In the genomic region with DNA sequence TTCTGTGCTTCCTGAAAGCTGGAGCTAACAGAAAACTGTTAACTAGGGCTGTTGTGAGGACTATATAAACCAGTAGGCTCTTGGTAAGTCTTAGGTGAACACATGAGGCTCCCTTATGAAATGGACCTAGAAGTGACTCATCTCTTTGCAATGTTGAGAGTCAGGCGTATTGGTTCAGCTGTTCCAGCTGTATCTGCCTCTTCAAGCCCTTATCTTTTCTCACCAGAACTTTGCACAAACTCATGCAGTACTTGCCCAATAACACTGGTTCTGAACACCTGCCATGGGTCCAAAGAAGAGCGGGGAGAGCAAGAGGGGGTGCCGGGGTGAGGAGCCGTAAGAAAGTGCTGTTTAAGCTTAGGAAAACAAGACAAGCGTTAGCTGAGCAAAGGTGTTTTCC, we compare ENCODE assay signal across 13 mouse cellular contexts. TPM values are rescaled to one million over a fixed set of nuclear protein-coding genes. Genes with fewer than 3 reads are reported as not detected.
DNase-seq lines count a peak whose midpoint lies in the region; ATAC-seq and TF ChIP-seq lines count a peak whose summit lies in the region.
"Had no signal": no experiment of that assay in that cellular context is flagged by ENCODE, and none has a peak within 500 bp of the region (broad histone marks: within the 10 kb centered on the region; RNA-seq: fewer than 3 reads in every experiment).

No protein-coding gene starts in this region.

- H3K9ac ChIP-seq in heart, embryonic 13.5 days = no peak overlapping the region; the same call in 1 of the 2 replicates
- H3K9ac ChIP-seq in liver, postnatal 0 days (replicated peaks) = peak overlapping the region; percentile 9
- H3K9ac ChIP-seq: embryonic facial prominence, embryonic 13.5 days had no signal

- peak overlapping the region; percentile 43 for H3K27ac ChIP-seq in heart, embryonic 13.5 days (replicated peaks)
- H3K27ac ChIP-seq in embryonic fibroblast, embryonic 13.5 days (ENCODE audit: insufficient read depth, low read length) = peak overlapping the region; percentile 74
- peak overlapping the region; percentile 93 for H3K27ac ChIP-seq in liver, postnatal 0 days (ENCODE audit: low read depth)
- H3K27ac ChIP-seq: embryonic facial prominence, embryonic 13.5 days; hindbrain, embryonic 13.5 days had no signal

- H3K27me3 ChIP-seq in heart, embryonic 13.5 days (replicated peaks) = no peaks in the 10 kb centered on the region
- peaks cover 6% of the 10 kb centered on the region for H3K27me3 ChIP-seq in G1E (ENCODE audit: insufficient read depth, low read length)
- no peaks in the 10 kb centered on the region for H3K27me3 ChIP-seq in liver, postnatal 0 days (ENCODE audit: insufficient read depth, low read length)
- H3K27me3 ChIP-seq: embryonic facial prominence, embryonic 13.5 days; hindbrain, embryonic 13.5 days had no signal

- WGBS in heart, embryonic 13.5 days = 67% methylated on average over 5 of the region's 5 CpGs
- 62% methylated on average over 5 of the region's 5 CpGs for WGBS in liver, postnatal 0 days (ENCODE audit: insufficient replicate concordance)

- H3K36me3 ChIP-seq in heart, embryonic 13.5 days = no peaks in the 10 kb centered on the region
- H3K36me3 ChIP-seq in G1E (replicated peaks) = peaks cover 10% of the 10 kb centered on the region
- no peaks in the 10 kb centered on the region for H3K36me3 ChIP-seq in liver, postnatal 0 days (replicated peaks; ENCODE audit: insufficient read depth, low read length)
- H3K36me3 ChIP-seq: embryonic facial prominence, embryonic 13.5 days; hindbrain, embryonic 13.5 days had no signal

- peaks cover 35% of the 10 kb centered on the region for H3K4me1 ChIP-seq in heart, embryonic 13.5 days
- H3K4me1 ChIP-seq in G1E (ENCODE audit: insufficient read depth, low read depth, low read length) = peaks cover 46% of the 10 kb centered on the region
- peaks cover 19% of the 10 kb centered on the region for H3K4me1 ChIP-seq in embryonic fibroblast, embryonic 13.5 days (ENCODE audit: control insufficient read depth, insufficient read depth, low read length)
- H3K4me1 ChIP-seq in liver, postnatal 0 days (ENCODE audit: insufficient read depth) = peaks cover 38% of the 10 kb centered on the region

- H3K9me3 ChIP-seq in heart, embryonic 13.5 days = no peaks in the 10 kb centered on the region
- H3K9me3 ChIP-seq in G1E (replicated peaks) = no peaks in the 10 kb centered on the region
- no peaks in the 10 kb centered on the region for H3K9me3 ChIP-seq in liver, postnatal 0 days (ENCODE audit: low read length)
- H3K9me3 ChIP-seq: embryonic facial prominence, embryonic 13.5 days; hindbrain, embryonic 13.5 days had no signal

- DNase-seq in heart, adult 8-10 months (ENCODE audit: low spot score) = no peak
- DNase-seq in G1E (ENCODE audit: low spot score) = peak; percentile 37
- no peak for DNase-seq in liver, postnatal 0 days
- no peak for DNase-seq in embryo, embryonic 10 days (ENCODE audit: low spot score)
- no peak for DNase-seq in layer of hippocampus, adult 8-10 months (ENCODE audit: low spot score in 2 of 2)
- DNase-seq: cerebellum, adult 18-20 months; right cerebral cortex, postnatal 25 days; thymus, adult 18-20 months had no signal

- peak; percentile 88 for TF ChIP-seq EP300 in liver, postnatal 0 days (IDR thresholded peaks at IDR 0.05; ENCODE audit: low read depth)

- no peak overlapping the region for H3K4me2 ChIP-seq in heart, embryonic 13.5 days
- H3K4me2 ChIP-seq in liver, postnatal 0 days (ENCODE audit: low read depth, low read length) = peak overlapping the region; percentile 54

- H3K4me3 ChIP-seq in heart, embryonic 13.5 days = no peak overlapping the region
- no peak overlapping the region for H3K4me3 ChIP-seq in G1E (ENCODE audit: low read depth, low read length)
- H3K4me3 ChIP-seq in embryonic fibroblast, embryonic 13.5 days (ENCODE audit: insufficient read depth, low read length) = no peak overlapping the region
- no peak overlapping the region for H3K4me3 ChIP-seq in liver, postnatal 0 days (ENCODE audit: low read depth, low read length)
- H3K4me3 ChIP-seq: embryonic facial prominence, embryonic 13.5 days had no signal

- no peak for ATAC-seq in heart, embryonic 13.5 days (ENCODE audit: extremely low read depth, insufficient number of reproducible peaks, low FRiP score, low TSS enrichment)
- ATAC-seq in G1E (ENCODE audit: extremely low read depth, insufficient number of reproducible peaks, low FRiP score, poor library complexity, severe bottlenecking) = peak; percentile 58
- peak; percentile 32 for ATAC-seq in liver, postnatal 0 days
- ATAC-seq: midbrain, embryonic 16.5 days had no signal

- TF ChIP-seq CTCF in G1E (IDR thresholded peaks at IDR 0.05; ENCODE audit: low read depth, low read length) = no peak
- TF ChIP-seq CTCF in embryonic fibroblast, embryonic 13.5 days (IDR thresholded peaks at IDR 0.05; ENCODE audit: borderline replicate concordance, insufficient read depth, low read length) = no peak
- no peak for TF ChIP-seq CTCF in liver, postnatal 0 days (IDR thresholded peaks at IDR 0.05; ENCODE audit: low read depth)

- no peak for TF ChIP-seq POLR2A in embryonic fibroblast, embryonic 13.5 days (IDR thresholded peaks at IDR 0.05; ENCODE audit: low read depth, low read length)

RNA-seq across cellular contexts. Expression of a gene that starts 1.9 kb away (rescaled TPM):
- 61.2 and 64.8 TPM in 2 replicates for polyA plus RNA-seq in heart, embryonic 13.5 days (2015; fragmentation: Nextera tagmentation; extraction: Ambion mirVana)
- total RNA-seq in heart, adult 8-10 months (2022) = 10 to 100 TPM; 39.6 to 52.2 (median 45.2) TPM
- total RNA-seq in G1E (2014; fragmentation: Nextera tagmentation) = 85.6 and 90.7 TPM in 2 replicates
- total RNA-seq in G1E (2017) = 52.9 and 61.3 TPM in 2 replicates
- polyA plus RNA-seq in G1E (2012) = 11.9 and 16.6 TPM in 2 replicates
- polyA plus RNA-seq in embryonic fibroblast, embryonic 13.5 days (2011; ENCODE audit: insufficient read length, low read depth, missing spikeins) = 59.0 and 71.7 TPM in 2 replicates
- polyA plus RNA-seq in liver, postnatal 0 days (2015; fragmentation: Nextera tagmentation; extraction: Ambion mirVana) = 49.1 and 53.0 TPM in 2 replicates
- total RNA-seq in layer of hippocampus, adult 8-10 months (2022) = 10 to 100 TPM; 48.0 to 48.9 (median 48.6) TPM

RNA-seq across cellular contexts. Expression of a gene that starts 49.9 kb away (rescaled TPM):
- 12.6 and 15.9 TPM in 2 replicates for polyA plus RNA-seq in heart, embryonic 13.5 days (2015; fragmentation: Nextera tagmentation; extraction: Ambion mirVana)
- total RNA-seq in heart, adult 8-10 months (2022) = 10 to 100 TPM; 15.5 to 20.3 (median 19.3) TPM
- total RNA-seq in G1E (2014; fragmentation: Nextera tagmentation) = 16.0 and 16.6 TPM in 2 replicates
- 8.1 and 10.5 TPM in 2 replicates for total RNA-seq in G1E (2017)
- 9.5 and 10.1 TPM in 2 replicates for polyA plus RNA-seq in G1E (2012)
- 6.4 and 8.7 TPM in 2 replicates for polyA plus RNA-seq in embryonic fibroblast, embryonic 13.5 days (2011; ENCODE audit: insufficient read length, low read depth, missing spikeins)
- polyA plus RNA-seq in liver, postnatal 0 days (2015; fragmentation: Nextera tagmentation; extraction: Ambion mirVana) = 26.3 and 26.5 TPM in 2 replicates
- total RNA-seq in layer of hippocampus, adult 8-10 months (2022) = 10 to 100 TPM; 21.8 to 24.6 (median 22.2) TPM

Comparison
In these comparisons a context has a peak if more than half of its experiments do, and no peak if none do; other contexts are left out.
1. H3K27ac ChIP-seq: peak in every context shown above with its lines; median percentile 93 in liver, postnatal 0 days; 74 in embryonic fibroblast, embryonic 13.5 days; 43 in heart, embryonic 13.5 days.